Mouse (Mus musculus) bone marrow macrophage, adult 2 months (primary cell): ENCODE data around the gene Ropn1.

ENCODE experiments used
- CTCF ChIP-seq: IDR thresholded peaks from 2 replicates; pipeline ENCODE4 v1.5.1; 2012; ENCODE audit warnings: low read depth, mild to moderate bottlenecking, low read length, moderate library complexity
- POLR2A ChIP-seq: IDR thresholded peaks from 2 replicates; pipeline ENCODE4 v1.6.1; 2012; ENCODE audit warnings: mild to moderate bottlenecking, low read depth, low read length, borderline replicate concordance

DNA sequence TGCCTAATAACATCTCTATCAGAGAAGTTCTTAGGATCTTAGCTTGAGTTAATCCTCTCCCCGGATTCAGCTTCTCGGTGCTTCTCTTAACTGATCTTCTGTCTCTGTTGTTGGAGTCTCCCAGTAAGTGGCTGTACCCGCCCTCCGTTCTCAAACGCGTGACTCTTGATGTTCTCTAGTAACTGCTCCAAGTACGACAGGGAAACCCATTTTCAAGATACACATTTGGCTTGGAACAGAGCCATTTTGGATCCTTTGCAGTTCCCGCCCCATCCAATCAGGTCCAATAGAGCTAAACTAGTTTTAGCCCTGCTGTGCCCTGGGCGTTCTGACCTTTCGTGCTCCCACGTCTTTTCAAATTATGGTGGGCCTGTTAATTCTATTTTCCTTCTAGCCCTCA, 41.4 kb downstream of the Ropn1 start:
- TF ChIP-seq CTCF: no peak
- no peak for TF ChIP-seq POLR2A
